Mouse (Mus musculus): Measurements from ENCODE around the gene Nrxn3. TPM values are rescaled to one million over a fixed set of nuclear protein-coding genes. Genes with fewer than 3 reads are reported as not detected.

The Nrxn3 gene
- total RNA-seq, 2 experiments from 2014 or later: 0.51 to 0.55 TPM

DNA sequence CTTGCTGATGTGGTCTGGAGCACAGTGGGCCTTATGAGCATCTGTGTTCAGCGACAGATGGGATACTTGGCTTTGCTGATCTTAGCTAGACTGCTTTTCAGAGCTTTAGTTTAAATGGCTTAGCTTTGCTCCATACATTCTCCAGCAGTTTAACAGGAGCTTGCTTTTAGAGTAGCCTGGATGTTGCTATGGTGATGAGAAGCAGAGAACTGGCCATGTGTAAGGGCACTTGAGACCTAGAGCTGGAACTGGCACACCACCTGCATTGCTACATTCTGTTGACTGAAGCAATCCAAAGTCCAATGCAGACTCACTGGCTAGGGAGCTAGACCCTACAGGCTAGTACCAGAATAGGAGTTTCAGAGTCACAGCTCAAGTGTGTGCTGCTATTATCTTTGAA, 293.8 kb downstream of the Nrxn3 start:
- intact Hi-C loops (cut with DNase I; ENCODE audit: low total_unique reads): no loop called here
- no peak for DNase-seq

DNA sequence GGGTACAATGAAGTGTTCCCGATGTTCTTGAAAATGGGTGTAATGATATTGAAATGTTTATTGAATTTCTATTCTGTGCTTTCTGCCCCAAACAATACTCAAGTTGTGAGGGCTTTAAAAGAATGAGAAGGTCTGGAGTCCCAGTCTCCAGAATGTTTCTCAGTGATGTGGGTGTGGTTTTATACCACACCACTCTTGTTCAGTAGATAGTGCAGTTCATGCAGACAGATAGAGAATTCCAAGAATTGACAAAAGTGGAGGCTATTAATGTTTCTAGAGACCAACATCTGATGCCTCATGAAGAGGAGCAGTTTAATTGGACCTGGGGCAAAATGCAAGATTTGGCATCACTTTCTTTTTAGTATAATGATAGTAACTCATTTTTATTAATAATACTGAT, 302.5 kb downstream of the Nrxn3 start:
- no peak for DNase-seq
- intact Hi-C loops (cut with DNase I; ENCODE audit: low total_unique reads): no loop called here

DNA sequence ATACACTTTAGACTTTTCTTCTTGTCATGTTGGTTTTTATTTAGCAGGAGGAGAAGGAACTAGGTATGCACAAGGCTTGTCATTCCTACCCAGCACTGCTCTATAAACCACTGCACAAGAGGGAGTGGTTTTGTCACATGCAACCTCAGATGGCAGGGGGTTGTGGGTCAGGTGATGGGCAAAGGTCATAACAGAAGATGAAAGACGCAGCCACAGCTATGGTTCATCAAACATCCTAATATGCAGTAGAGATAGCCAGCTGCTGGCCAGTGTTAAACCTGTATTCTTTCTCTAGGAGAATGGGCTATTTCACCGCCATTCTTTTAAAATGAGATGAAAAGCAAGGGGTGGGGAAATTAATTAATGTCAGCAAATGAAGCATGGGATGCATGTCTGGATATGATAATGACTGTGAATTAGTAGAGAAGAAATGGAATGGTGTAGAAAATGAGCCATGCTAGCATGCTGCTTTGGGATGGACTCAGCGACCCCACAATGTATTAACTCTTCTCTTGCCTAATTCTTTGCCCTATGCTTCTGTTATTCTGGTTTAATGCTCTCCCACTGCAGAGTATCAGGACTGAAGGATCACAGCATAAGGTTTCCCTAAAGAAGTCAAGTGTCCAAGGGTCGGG, 313.4 kb downstream of the Nrxn3 start:
- no peak for DNase-seq
- intact Hi-C loops (cut with DNase I; ENCODE audit: low total_unique reads): no loop called here

DNA sequence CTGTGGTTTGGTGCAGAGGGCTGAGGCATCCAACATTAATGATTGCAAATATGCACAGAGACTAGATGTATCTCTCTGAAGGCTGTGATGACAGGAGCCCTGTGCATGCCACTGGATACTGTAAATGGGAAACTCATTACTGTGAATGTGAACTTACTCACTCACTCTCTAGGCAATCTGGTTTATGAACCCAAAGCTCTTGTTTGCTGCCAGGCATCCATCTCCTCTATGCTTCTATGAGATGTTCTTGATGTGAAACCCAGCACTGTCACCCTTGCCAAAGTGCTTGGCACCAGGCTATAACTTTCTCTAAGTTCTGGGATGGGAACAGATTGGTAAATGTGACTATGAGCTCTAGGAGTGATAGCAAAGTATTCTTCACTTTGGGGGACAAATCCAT, 317.5 kb downstream of the Nrxn3 start:
- intact Hi-C loops (cut with DNase I; ENCODE audit: low total_unique reads): no loop called here
- no peak for DNase-seq

DNA sequence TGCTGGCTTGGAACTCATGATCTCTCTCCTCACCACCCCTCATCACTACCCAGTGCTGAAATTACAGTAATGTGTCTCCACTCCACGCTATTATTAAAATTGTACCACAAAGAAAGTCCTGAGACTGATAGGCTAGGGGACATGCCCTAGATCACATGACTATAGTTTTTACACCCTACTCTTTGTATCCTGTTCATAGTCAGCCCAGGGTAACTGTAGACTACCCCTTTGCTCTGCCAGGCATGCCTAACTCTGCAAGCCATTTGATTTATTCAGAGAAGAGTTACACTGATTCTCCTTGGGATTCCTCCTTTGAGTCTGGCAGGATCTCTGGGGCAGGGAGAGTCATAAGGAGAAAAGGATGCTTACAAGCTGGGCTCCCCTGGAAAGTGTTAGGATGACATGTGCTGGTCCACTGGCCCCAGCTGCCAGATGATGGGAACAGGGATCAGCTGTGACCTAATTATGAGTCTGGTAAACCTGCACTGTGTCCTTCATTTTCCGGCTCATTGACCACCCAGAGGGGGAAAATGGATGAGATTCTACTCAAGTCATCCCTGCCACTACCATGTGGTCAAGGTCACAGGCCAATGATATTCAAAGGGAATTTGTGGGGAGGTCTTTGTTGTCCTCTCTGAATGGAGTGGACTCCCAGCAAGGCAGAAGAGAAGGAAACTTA, 318.9 kb downstream of the Nrxn3 start:
- DNase-seq: no peak

DNA sequence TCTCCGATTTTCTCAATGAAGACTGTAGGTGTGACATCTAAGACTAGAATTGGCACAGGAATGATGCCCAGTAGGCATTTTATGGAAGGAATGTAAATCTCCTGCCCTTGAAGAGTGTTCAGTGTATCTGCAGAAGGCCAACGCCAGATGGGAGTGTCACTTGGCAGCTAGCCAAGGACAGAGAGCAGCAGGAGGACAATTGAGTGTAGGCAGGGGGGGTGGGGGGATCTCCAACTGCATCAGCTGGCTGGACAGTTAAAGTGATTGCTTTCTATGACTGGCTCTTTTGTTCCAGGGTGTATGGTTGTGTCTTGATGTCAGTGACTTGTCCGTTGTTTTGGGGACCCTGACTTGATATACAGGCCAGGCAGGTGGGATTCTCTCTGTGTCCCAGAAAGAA, 326.6 kb downstream of the Nrxn3 start:
- peak; percentile 2 for DNase-seq
- intact Hi-C loops (cut with DNase I; ENCODE audit: low total_unique reads): no loop called here

More for the DNA sequence above, 318.9 kb downstream of the Nrxn3 start:
- intact Hi-C loops (cut with DNase I; ENCODE audit: low total_unique reads): no loop called here

DNA sequence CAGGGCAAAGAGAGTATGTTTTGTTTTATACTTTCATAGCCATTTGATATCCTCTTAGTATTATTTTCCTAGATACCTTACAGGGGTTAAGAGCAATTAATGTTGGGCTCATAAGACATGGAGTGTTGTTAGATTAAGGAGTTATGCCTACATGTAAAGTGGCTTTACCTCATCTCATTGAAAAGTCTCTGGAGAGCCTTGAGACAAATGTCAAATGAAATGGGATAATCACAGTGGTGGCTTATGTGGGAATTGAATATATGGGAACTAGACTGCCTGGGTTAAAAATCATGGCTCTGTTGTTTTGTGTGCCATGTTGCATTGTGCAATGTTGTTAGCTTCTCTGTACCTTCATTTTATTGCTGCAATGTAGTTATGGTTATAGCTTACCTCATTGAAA, 327.0 kb downstream of the Nrxn3 start:
- DNase-seq: no peak
- intact Hi-C loops (cut with DNase I; ENCODE audit: low total_unique reads): no loop called here

DNA sequence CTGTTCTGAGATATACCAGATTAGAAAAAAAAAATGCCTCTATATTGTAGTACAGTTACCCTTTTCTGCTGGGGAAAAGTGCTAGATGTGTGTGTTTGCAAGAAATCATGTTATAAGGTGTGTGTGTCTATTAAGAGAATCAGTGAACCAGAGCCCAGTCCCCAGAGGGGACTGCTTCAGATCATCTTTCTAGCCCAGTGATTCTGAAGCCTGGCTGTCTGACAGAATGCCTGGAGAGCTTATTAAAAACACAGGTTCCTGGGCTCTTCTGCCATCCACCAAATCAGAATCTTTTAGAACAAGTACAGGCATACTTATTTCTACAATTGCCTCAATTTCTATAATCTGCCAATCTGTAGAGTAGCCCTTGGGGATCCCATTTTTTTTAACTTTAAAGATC, 349.8 kb downstream of the Nrxn3 start:
- intact Hi-C loops (cut with DNase I; ENCODE audit: low total_unique reads): no loop called here
- no peak for DNase-seq

DNA sequence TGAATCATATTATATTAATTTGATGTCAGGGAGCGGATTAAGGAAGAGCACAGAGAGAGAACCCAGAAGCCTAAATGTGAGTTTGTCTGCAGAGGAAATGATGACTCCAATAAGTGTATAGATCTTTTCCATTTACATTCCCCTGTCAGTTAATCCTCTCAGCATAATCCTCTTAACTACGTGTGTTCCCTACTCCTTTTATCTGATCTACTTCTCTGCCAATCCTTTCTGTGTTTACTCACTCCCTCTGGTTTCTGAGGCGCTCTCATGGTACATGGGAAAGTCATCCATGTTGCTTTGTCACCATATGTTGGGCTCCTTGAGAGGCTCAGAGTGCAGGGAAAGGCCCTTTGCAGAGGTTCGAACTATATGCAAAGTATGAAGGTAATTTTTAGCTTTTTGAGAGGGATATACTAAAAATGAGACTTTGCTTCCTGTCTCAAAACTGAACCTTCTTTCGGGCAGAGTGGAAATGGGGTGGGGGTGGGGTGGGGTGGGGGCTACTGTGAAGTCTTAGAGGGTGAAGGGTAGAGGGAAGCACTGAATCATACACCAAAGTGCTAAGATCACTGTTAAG, 350.6 kb downstream of the Nrxn3 start:
- intact Hi-C loops (cut with DNase I; ENCODE audit: low total_unique reads): no loop called here
- no peak for DNase-seq

DNA sequence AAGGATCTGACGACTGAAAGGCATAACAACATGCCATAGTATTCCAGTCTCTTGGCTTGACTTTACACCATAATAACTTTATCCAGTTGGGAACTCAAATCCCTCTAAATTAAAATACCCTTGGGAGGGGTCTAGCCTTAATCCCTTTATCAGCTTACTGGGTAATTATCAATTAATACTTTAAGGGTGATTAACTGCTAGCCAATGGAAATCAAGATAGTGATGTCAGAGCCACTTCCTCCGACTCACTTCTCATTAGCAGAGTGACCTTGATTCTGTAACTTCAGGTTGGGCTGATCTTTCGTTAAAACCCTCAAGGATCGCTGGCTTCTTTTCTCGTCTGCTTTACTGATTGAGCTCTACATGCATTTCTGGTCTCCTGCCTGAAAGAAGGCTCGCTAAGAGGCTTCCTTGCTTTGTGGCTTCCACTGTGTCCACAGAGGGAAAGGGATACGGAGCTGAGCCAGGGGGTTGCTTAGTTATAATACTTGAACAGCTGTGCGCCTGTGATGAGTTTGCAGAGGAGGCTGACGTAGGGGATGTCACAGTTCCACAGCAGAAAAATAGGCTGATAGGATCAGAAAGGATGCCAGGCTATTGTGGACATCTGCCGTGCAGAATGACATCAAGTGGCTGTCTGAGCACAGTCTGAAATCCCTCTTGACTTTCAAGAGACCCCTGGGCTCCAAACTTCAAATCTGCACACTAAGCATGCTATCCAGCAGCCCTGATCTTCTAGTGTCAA, 352.0 kb downstream of the Nrxn3 start:
- DNase-seq: no peak
- intact Hi-C loops (cut with DNase I; ENCODE audit: low total_unique reads): no loop called here

DNA sequence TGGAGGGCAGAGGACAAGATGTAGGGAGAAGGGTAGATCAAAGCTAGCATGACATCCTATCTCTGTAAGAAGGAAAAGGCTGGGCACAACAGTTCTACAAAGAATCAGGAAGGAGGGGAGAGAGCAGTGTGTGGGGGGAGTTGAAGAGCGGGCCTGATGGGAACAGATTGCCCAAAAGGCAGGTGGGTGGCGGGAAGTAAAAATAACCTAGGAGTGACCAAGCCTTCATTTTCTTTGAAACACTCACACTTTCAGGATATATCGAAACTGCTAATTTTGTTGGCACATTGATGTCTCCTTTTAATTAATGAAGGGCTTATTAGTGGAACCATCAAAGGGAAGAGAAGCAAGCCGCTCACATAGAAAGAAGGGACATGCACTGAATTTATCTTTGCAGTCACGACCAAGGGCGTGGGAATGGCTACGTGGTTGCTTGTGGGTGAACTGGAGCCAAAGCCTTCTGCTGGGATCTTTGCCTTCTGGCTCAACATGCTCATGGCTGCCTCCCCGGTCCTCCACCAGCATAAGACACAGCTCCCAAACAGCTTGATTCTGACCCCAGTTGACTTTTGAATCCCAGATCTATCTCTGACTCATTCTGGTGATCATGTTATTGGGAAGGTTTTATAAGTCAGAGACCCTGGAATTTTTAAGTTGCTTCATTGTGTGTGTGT, 371.3 kb downstream of the Nrxn3 start:
- intact Hi-C loops (cut with DNase I; ENCODE audit: low total_unique reads): no loop called here
- DNase-seq: no peak

DNA sequence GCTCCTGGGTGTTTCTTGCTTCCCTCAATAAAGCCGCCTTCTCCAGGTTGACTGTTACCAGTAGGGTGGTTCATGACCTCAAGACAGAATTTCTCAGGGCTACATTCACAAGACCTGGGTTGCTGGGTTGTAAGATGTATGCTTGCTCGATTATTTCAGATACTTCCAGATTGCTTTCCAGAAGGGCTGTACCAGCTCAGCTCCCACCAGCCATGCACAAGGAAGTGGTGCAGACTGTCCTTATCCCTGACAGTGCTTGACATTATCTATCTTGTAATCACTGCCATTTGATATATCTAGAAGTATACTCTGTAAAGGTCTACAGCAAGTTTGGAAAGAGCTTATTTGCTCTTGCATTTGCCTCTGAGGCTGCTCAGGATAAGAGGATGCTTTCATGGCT, 374.9 kb downstream of the Nrxn3 start:
- intact Hi-C loops (cut with DNase I; ENCODE audit: low total_unique reads): no loop called here
- DNase-seq: no peak

DNA sequence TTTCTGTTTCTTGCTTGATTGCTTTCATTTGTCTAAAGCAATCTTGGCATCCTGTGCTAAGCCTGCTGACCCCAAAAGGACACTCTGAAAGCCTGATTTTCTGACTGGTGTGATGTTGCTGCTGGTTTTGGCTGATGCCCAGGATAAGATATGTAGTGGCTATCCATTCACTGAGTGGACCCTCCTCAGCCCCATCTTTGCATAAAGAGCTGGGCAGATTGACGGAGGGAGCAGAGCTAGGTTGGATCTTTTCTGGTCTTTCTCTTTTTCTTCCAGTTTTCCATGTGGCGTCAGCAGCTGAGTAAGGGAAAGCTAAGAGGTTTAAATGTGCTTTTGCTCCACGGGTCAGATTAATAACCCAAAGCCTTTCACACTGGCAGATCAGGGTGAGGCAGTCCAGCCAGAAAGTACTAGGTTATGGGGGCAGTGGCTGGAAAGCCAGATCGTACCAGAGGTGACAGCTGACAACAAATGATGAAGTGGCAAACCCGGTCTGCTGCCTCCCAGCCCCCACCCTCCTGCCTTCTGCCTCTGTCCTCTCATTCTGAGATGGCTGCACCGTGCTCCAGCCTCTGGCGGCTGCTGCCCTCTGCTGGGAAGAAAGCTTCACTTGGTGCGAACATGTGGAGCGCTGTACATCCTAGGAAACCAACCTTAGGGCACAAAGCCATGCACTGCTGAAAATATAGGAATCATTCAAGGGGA, 383.5 kb downstream of the Nrxn3 start:
- DNase-seq: peak; percentile 37
- intact Hi-C loops (cut with DNase I; ENCODE audit: low total_unique reads): no loop called here

DNA sequence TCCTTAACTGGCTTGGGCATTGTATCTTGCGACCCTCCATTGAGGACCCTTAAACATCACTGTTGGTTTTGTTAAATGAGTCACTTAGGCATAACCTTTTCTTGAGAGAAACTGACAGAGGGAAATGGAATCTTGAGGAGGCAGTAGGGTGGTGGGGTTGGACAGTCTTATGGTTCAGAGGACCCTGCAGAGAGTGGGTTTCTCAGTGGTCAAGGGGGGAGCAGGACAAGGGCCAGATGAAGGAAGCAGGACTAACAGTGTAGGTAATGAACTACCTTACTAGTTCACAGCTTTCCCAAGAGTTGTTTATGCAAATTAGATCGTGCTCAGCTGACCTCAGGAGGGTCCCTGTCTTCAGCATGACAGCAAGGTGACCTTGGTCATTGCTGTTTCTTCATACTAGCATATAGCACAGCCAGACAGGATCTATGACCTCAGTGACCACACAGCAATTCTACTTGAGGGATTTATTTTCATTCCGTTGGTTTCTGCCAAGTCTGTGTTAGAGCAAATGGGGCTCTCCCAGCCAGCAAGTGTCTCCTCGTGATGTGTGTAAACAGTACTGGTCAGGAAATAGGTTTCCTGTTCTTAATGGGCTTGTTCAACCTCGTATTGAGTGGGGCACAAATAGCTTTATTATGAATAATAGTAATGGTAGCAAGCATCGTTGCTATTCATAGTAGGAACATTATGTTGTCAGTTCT, 384.4 kb downstream of the Nrxn3 start:
- intact Hi-C loops (cut with DNase I; ENCODE audit: low total_unique reads): no loop called here
- DNase-seq: no peak

DNA sequence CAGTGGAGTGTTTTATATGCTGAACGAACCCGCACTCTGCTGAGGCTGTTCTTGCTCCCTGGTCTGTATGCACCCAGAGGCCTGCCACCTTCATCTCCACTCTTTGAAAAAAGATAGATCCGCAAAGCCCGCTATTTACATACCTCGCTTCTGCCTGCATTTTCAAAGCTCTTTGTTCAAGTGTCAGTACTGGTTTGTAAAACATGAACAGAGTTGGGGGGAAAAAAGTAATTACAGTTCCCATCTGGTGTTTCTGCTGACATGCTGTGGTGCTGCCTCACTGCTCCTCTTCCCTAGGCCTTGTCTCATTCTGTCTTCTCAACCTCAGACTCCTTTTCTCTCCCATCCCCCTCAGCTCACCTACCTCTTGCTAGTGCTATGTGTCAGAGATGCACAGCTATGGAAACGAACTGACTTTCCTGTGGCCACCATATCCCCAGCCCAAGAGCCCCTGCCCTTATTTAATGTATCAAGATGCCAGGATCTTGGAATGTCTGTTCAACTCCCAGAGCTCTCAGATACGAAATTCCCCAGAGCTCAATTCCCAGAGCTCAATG, 387.2 kb downstream of the Nrxn3 start:
- intact Hi-C loops (cut with DNase I; ENCODE audit: low total_unique reads): no loop called here
- DNase-seq: no peak

DNA sequence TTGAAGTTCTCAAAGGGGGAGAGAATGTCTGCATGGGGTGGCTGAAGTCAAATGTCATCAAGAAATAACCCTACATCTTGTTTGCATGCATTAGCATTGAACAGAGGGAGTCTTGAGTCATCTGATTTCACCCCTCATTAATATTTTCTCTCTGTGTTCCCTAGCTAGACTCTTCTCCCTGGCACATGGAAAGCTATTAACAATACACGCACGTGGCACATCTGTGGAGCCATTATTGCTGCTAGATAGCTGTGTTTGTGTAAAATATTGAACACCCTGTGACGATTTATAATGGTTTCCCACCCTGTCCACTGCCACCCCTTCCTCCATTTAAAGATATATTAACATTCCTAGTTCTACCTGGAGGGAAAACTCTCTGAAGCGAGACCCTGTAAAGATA, 405.9 kb downstream of the Nrxn3 start:
- intact Hi-C loops (cut with DNase I; ENCODE audit: low total_unique reads): no loop called here
- no peak for DNase-seq

DNA sequence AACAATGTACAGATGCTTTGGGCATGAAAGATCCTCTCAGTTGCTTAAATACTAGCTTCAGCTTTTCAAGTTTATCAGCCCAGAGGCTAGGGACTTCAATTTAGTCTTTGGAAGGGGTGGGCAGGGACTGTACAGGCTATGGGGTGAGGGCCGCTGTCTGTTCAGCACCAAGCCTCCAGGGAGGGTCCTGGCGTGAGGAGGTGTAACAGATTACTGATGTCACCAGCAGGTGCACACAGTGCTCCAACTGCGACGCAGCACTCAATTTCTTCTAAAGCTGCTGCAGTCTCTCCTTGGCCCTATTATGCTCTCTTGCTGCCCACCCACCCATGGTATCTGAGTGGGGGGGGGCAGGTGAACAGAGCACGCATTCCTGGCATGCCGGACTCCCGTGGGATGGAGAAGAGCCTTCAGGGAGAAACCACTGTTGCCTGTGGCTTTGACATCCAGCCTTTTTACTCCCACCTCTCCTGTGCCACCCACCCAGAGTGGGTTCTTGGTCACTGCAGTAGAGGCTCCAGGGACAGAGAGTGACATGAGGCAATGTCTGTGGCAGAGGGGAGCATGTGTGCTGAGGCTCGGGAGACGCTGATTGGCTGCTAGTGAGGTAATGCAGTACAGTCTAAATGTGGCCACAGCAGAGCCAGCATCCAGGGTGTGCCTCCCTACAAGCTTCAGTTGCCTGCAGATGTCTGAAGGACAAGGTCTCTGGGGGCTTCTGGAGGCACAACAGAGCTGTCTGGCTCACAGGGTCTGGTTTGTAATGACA, 406.6 kb downstream of the Nrxn3 start:
- intact Hi-C loops (cut with DNase I; ENCODE audit: low total_unique reads): no loop called here
- DNase-seq: no peak

DNA sequence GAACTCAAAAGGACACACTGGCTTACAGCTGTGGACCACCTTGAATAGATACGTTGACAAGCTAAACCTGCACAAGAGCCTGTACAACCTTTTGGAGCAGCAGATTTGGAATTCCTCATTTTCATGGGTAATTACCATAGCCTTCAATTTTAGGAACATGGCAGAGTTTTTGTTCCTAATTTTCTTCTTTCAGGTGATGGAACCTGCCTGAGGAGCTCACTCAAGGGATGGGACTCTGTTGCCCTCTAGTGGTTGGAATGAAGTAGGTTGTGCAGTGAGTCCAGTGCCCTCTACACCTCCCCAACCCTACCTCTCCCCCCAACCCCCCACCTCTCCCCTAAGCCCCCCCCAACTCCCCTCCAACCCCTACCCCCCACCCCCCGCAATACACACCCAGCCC, 411.7 kb downstream of the Nrxn3 start:
- intact Hi-C loops (cut with DNase I; ENCODE audit: low total_unique reads): no loop called here
- DNase-seq: no peak

All from gastrocnemius, postnatal 14 days (tissue).